Mouse (Mus musculus) stomach, postnatal 0 days (tissue): ENCODE measurements around the gene Tmpo.

Experiments
- CTCF ChIP-seq: IDR thresholded peaks from 2 replicates; pipeline ENCODE4 v1.5.1; 2016; ENCODE audit warnings: antibody characterized with exemption, low read depth, mild to moderate bottlenecking, moderate library complexity
- EP300 ChIP-seq: optimal IDR thresholded peaks from 2 replicates; pipeline ENCODE3; 2016; ENCODE audit warnings: antibody characterized with exemption

GRCm38 (mm10) chr10:91153894-91154503 is 27.1 kb downstream of the Tmpo start:
- no peak for TF ChIP-seq CTCF
- no peak for TF ChIP-seq EP300
